Comparison of ENCODE assay signal across 17 mouse cellular contexts in the genomic region with DNA sequence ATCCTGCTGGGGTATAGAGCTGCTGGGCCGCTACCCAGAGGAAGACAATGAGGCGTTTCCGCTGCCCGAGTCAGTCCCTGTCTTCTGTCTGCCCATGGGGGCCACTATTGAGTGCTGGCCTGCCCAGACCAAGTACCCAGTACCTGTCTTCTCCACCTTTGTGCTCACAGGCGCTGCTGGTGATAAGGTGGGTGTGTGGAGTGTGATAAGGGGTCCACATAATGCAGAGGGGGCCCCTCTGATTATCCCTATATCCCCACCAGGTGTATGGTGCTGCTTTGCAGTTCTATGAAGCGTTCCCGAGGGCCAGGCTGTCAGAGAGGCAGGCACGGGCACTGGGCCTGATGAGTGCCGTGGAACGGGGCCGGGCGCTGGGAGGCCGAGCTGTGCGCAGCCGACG.
"Had no signal": no experiment of that assay in that cellular context is flagged by ENCODE, and none has a peak within 500 bp of the region (broad histone marks: within the 10 kb centered on the region; RNA-seq: fewer than 3 reads in every experiment).

No protein-coding gene starts in this region.

- H3K9me3 ChIP-seq: lung, embryonic 15.5 days; megakaryocyte, embryonic 14.5 days; midbrain, embryonic 13.5 days; midbrain, embryonic 15.5 days; neural tube, embryonic 12.5 days; stomach, embryonic 15.5 days had no signal

- H3K27ac ChIP-seq: lung, embryonic 15.5 days; macrophage; midbrain, embryonic 13.5 days; midbrain, embryonic 15.5 days; neural tube, embryonic 12.5 days; stomach, embryonic 15.5 days; stomach, postnatal 0 days had no signal

- H3K4me2 ChIP-seq: lung, embryonic 15.5 days; midbrain, embryonic 11.5 days; midbrain, embryonic 13.5 days; midbrain, embryonic 15.5 days; neural tube, embryonic 12.5 days; stomach, embryonic 15.5 days had no signal

- H3K9ac ChIP-seq: lung, embryonic 15.5 days; midbrain, embryonic 13.5 days; midbrain, embryonic 15.5 days; neural tube, embryonic 12.5 days; stomach, embryonic 15.5 days had no signal

- H3K36me3 ChIP-seq: stomach, embryonic 15.5 days had no signal

- H3K4me3 ChIP-seq: lung, embryonic 15.5 days; midbrain, embryonic 13.5 days; midbrain, embryonic 15.5 days; neural tube, embryonic 12.5 days; stomach, embryonic 15.5 days had no signal

- H3K27me3 ChIP-seq: lung, embryonic 15.5 days; megakaryocyte, embryonic 14.5 days; midbrain, embryonic 13.5 days; midbrain, embryonic 15.5 days; neural tube, embryonic 12.5 days; stomach, embryonic 15.5 days had no signal

- DNase-seq: lung, adult 2 months; lung, postnatal 14 days; lung, postnatal 36 days; right cerebral cortex, postnatal 14 days; thymus, adult 2 months; thymus, postnatal 25 days; thymus, postnatal 4 days had no signal

- ATAC-seq: lung, postnatal 0 days; midbrain, embryonic 13.5 days; midbrain, embryonic 15.5 days had no signal
